Mouse (Mus musculus): ENCODE results near the gene Clec12a. TPM values are rescaled to one million over a fixed set of nuclear protein-coding genes. Genes with fewer than 3 reads are reported as not detected.

Gene Clec12a
- polyA plus RNA-seq, 1 experiment from 2014 or later, result 0.33 TPM

GRCm38 (mm10) chr6:129359515-129359914 is 17.0 kb downstream of the Clec12a start:
- Histone ChIP-seq H3K36me3 (ENCODE audit: control insufficient read depth, insufficient read depth, low read length) (no peaks in the 10 kb centered on the region), H3K9ac (replicated peaks; ENCODE audit: low read length) (no peak overlapping the region), H3K27me3 (ENCODE audit: control insufficient read depth, insufficient read depth, low read length) (no peaks in the 10 kb centered on the region), H3K4me3 (replicated peaks; ENCODE audit: low read depth, low read length) (no peak overlapping the region), H3K9me3 (ENCODE audit: control insufficient read depth, low read length) (no peaks in the 10 kb centered on the region), H3K4me2 (ENCODE audit: low read length) (no peak overlapping the region), H3K27ac (replicated peaks; ENCODE audit: low read depth, low read length) (no peak overlapping the region), H3K4me1 (ENCODE audit: control insufficient read depth, insufficient read depth, low read length) (no peaks in the 10 kb centered on the region)
- ATAC-seq (ENCODE audit: low FRiP score, low TSS enrichment) (no peak), DNase-seq (no peak)
- WGBS, result 94% methylated on average over 2 of the region's 2 CpGs

- H3K27ac ChIP-seq (replicated peaks; ENCODE audit: low read depth, low read length), result no peak overlapping the region
- H3K9me3 ChIP-seq (ENCODE audit: control insufficient read depth, low read length), result no peaks in the 10 kb centered on the region
- H3K4me1 ChIP-seq (ENCODE audit: control insufficient read depth, insufficient read depth, low read length), result no peaks in the 10 kb centered on the region
- H3K4me3 ChIP-seq (replicated peaks; ENCODE audit: low read depth, low read length), result no peak overlapping the region
- DNase-seq (no peak), ATAC-seq (ENCODE audit: low FRiP score, low TSS enrichment) (no peak)
- H3K36me3 ChIP-seq (ENCODE audit: control insufficient read depth, insufficient read depth, low read length), result no peaks in the 10 kb centered on the region
- no peak overlapping the region for H3K9ac ChIP-seq (replicated peaks; ENCODE audit: low read length)
- WGBS, result 25% methylated on average over 1 of the region's 1 CpGs
- no peak overlapping the region for H3K4me2 ChIP-seq (ENCODE audit: low read length)
- H3K27me3 ChIP-seq (ENCODE audit: control insufficient read depth, insufficient read depth, low read length), result no peaks in the 10 kb centered on the region
These were observed 21.5 kb downstream of the Clec12a start for GRCm38 (mm10) chr6:129363942-129364341.

GRCm38 (mm10) chr6:129365959-129366359 is 23.5 kb downstream of the Clec12a start:
- H3K4me3 ChIP-seq (replicated peaks; ENCODE audit: low read depth, low read length), result no peak overlapping the region
- 15% methylated on average over 6 of the region's 6 CpGs for WGBS
- no peaks in the 10 kb centered on the region for H3K9me3 ChIP-seq (ENCODE audit: control insufficient read depth, low read length)
- H3K27me3 ChIP-seq (ENCODE audit: control insufficient read depth, insufficient read depth, low read length), result no peaks in the 10 kb centered on the region
- DNase-seq (peak; percentile 89), ATAC-seq (ENCODE audit: low FRiP score, low TSS enrichment) (peak; percentile 67)
- H3K9ac ChIP-seq (replicated peaks; ENCODE audit: low read length), result no peak overlapping the region
- no peaks in the 10 kb centered on the region for H3K4me1 ChIP-seq (ENCODE audit: control insufficient read depth, insufficient read depth, low read length)
- no peak overlapping the region for H3K27ac ChIP-seq (replicated peaks; ENCODE audit: low read depth, low read length)
- H3K4me2 ChIP-seq (ENCODE audit: low read length), result no peak overlapping the region
- no peaks in the 10 kb centered on the region for H3K36me3 ChIP-seq (ENCODE audit: control insufficient read depth, insufficient read depth, low read length)

- Histone ChIP-seq H3K27me3 (ENCODE audit: control insufficient read depth, insufficient read depth, low read length) (no peaks in the 10 kb centered on the region), H3K4me3 (replicated peaks; ENCODE audit: low read depth, low read length) (no peak overlapping the region), H3K36me3 (ENCODE audit: control insufficient read depth, insufficient read depth, low read length) (no peaks in the 10 kb centered on the region), H3K27ac (replicated peaks; ENCODE audit: low read depth, low read length) (no peak overlapping the region), H3K4me2 (ENCODE audit: low read length) (no peak overlapping the region), H3K9ac (replicated peaks; ENCODE audit: low read length) (no peak overlapping the region), H3K9me3 (ENCODE audit: control insufficient read depth, low read length) (no peaks in the 10 kb centered on the region), H3K4me1 (ENCODE audit: control insufficient read depth, insufficient read depth, low read length) (no peaks in the 10 kb centered on the region)
- 78% methylated on average over 7 of the region's 7 CpGs for WGBS
- ATAC-seq (ENCODE audit: low FRiP score, low TSS enrichment), result no peak
- DNase-seq, result no peak
These were observed 27.1 kb downstream of the Clec12a start for GRCm38 (mm10) chr6:129369374-129370132.

- Histone ChIP-seq H3K4me1 (ENCODE audit: control insufficient read depth, insufficient read depth, low read length) (no peaks in the 10 kb centered on the region), H3K27me3 (ENCODE audit: control insufficient read depth, insufficient read depth, low read length) (no peaks in the 10 kb centered on the region), H3K36me3 (ENCODE audit: control insufficient read depth, insufficient read depth, low read length) (no peaks in the 10 kb centered on the region), H3K9ac (replicated peaks; ENCODE audit: low read length) (no peak overlapping the region), H3K4me3 (replicated peaks; ENCODE audit: low read depth, low read length) (no peak overlapping the region), H3K4me2 (ENCODE audit: low read length) (no peak overlapping the region), H3K27ac (replicated peaks; ENCODE audit: low read depth, low read length) (no peak overlapping the region), H3K9me3 (ENCODE audit: control insufficient read depth, low read length) (peaks cover 6% of the 10 kb centered on the region; the same call in 1 of the 2 replicates)
- ATAC-seq (ENCODE audit: low FRiP score, low TSS enrichment) (no peak), DNase-seq (no peak)
- WGBS, result 87% methylated on average over 2 of the region's 2 CpGs
These were observed 32.5 kb downstream of the Clec12a start for GRCm38 (mm10) chr6:129374937-129375471.

- no peak for DNase-seq
- Histone ChIP-seq H3K4me2 (ENCODE audit: low read length) (no peak overlapping the region), H3K36me3 (ENCODE audit: control insufficient read depth, insufficient read depth, low read length) (no peaks in the 10 kb centered on the region), H3K27me3 (ENCODE audit: control insufficient read depth, insufficient read depth, low read length) (no peaks in the 10 kb centered on the region), H3K4me1 (ENCODE audit: control insufficient read depth, insufficient read depth, low read length) (no peaks in the 10 kb centered on the region), H3K9me3 (ENCODE audit: control insufficient read depth, low read length) (peaks cover 6% of the 10 kb centered on the region; the same call in 1 of the 2 replicates), H3K9ac (replicated peaks; ENCODE audit: low read length) (no peak overlapping the region), H3K27ac (replicated peaks; ENCODE audit: low read depth, low read length) (no peak overlapping the region), H3K4me3 (replicated peaks; ENCODE audit: low read depth, low read length) (no peak overlapping the region)
- WGBS, result 58% methylated on average over 4 of the region's 4 CpGs
- no peak for ATAC-seq (ENCODE audit: low FRiP score, low TSS enrichment)
These were observed 38.0 kb downstream of the Clec12a start for GRCm38 (mm10) chr6:129380454-129380853.

DNA sequence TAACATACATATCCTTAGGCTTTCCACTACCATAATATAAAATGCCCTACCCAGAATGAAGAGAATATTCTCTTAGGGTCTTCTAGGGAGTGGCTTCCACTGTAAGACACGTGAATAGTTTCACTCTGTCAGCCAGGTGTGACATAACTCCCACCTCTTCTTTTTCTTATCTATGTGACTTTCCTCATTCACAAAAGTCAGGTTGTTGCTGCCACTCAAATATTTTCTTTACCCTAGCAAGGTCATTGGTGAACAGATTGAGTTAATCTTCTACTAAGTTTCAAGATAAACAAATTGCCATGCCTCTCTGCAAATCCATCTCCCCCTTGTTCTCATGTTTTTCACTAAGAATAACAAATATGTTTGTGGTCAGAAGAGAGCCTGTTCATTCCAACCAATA is 39.2 kb downstream of the Clec12a start:
- Histone ChIP-seq H3K9me3 (ENCODE audit: control insufficient read depth, low read length) (no peaks in the 10 kb centered on the region), H3K4me2 (ENCODE audit: low read length) (no peak overlapping the region), H3K4me3 (replicated peaks; ENCODE audit: low read depth, low read length) (no peak overlapping the region), H3K27me3 (ENCODE audit: control insufficient read depth, insufficient read depth, low read length) (no peaks in the 10 kb centered on the region), H3K27ac (replicated peaks; ENCODE audit: low read depth, low read length) (no peak overlapping the region), H3K36me3 (ENCODE audit: control insufficient read depth, insufficient read depth, low read length) (no peaks in the 10 kb centered on the region), H3K9ac (replicated peaks; ENCODE audit: low read length) (no peak overlapping the region), H3K4me1 (ENCODE audit: control insufficient read depth, insufficient read depth, low read length) (no peaks in the 10 kb centered on the region)
- DNase-seq, result no peak
- ATAC-seq (ENCODE audit: low FRiP score, low TSS enrichment), result no peak
- whole genome bisulfite sequencing, result 70% methylated on average over 1 of the region's 1 CpGs

GRCm38 (mm10) chr6:129383466-129383865 is 41.0 kb downstream of the Clec12a start:
- no peak overlapping the region for H3K4me3 ChIP-seq (replicated peaks; ENCODE audit: low read depth, low read length)
- H3K27me3 ChIP-seq (ENCODE audit: control insufficient read depth, insufficient read depth, low read length), result no peaks in the 10 kb centered on the region
- H3K4me2 ChIP-seq (ENCODE audit: low read length), result no peak overlapping the region
- H3K36me3 ChIP-seq (ENCODE audit: control insufficient read depth, insufficient read depth, low read length), result no peaks in the 10 kb centered on the region
- H3K9me3 ChIP-seq (ENCODE audit: control insufficient read depth, low read length), result no peaks in the 10 kb centered on the region
- no peak overlapping the region for H3K27ac ChIP-seq (replicated peaks; ENCODE audit: low read depth, low read length)
- no peak overlapping the region for H3K9ac ChIP-seq (replicated peaks; ENCODE audit: low read length)
- no peak for ATAC-seq (ENCODE audit: low FRiP score, low TSS enrichment)
- H3K4me1 ChIP-seq (ENCODE audit: control insufficient read depth, insufficient read depth, low read length), result no peaks in the 10 kb centered on the region
- 94% methylated on average over 3 of the region's 3 CpGs for WGBS
- no peak for DNase-seq

DNA sequence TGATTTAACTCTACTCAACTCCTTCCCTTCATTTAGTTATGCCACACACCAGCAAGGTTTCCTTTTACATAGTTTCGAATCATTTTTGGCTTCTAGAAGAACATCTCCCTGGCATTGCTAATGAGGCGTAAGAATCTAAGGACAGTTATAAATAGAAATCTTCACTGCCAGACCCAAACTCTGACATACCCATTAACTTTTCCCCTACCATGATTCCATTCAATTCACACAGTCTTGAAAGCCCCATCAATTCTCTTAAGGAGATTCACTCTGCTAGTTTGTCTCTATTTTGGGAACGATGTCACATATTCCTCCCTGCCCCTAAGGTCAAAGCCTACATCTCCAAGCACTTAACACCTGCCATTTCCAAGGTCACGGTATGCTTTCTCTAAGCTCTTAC is 42.5 kb downstream of the Clec12a start:
- WGBS, result 77% methylated on average over 4 of the region's 4 CpGs
- no peaks in the 10 kb centered on the region for H3K27me3 ChIP-seq (ENCODE audit: control insufficient read depth, insufficient read depth, low read length)
- no peaks in the 10 kb centered on the region for H3K36me3 ChIP-seq (ENCODE audit: control insufficient read depth, insufficient read depth, low read length)
- H3K4me3 ChIP-seq (replicated peaks; ENCODE audit: low read depth, low read length), result no peak overlapping the region
- no peak overlapping the region for H3K4me2 ChIP-seq (ENCODE audit: low read length)
- no peaks in the 10 kb centered on the region for H3K9me3 ChIP-seq (ENCODE audit: control insufficient read depth, low read length)
- ATAC-seq (ENCODE audit: low FRiP score, low TSS enrichment), result no peak
- no peak overlapping the region for H3K9ac ChIP-seq (replicated peaks; ENCODE audit: low read length)
- H3K4me1 ChIP-seq (ENCODE audit: control insufficient read depth, insufficient read depth, low read length), result no peaks in the 10 kb centered on the region
- H3K27ac ChIP-seq (replicated peaks; ENCODE audit: low read depth, low read length), result no peak overlapping the region
- no peak for DNase-seq
